Mouse (Mus musculus): Measurements from ENCODE around the gene Cd274. TPM values are rescaled to one million over a fixed set of nuclear protein-coding genes. Genes with fewer than 3 reads are reported as not detected.
"Not testable (repeated sequence)": the region's sequence is repeated elsewhere in the genome, so short reads cannot be mapped to it uniquely, and the experiment has no call there.

Cd274 gene
- polyA plus RNA-seq, 1 experiment from 2014 or later: 0.69 TPM

DNA sequence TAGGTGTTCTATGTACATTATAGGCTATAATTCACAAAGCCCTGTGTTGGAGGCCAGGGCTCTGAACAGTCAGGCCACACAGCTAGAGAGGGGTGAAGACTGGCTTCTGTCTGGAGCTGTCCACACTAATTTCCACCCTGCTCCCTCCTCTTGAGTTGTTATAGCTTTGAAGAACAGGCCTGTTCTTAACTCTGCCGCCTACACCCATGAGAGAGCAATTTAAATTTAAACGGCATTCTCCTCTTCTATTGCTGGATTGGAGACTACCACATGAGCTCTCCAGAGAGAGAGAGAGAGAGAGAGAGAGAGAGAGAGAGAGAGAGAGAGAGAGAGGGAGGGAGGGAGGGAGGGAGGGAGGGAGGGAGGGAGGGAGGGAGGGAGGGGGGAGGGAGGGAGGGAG, 38.1 kb downstream of the Cd274 start:
- Histone ChIP-seq H3K27me3 (replicated peaks) (no peaks in the 10 kb centered on the region), H3K9ac (no peak overlapping the region), H3K27ac (no peak overlapping the region), H3K4me1 (replicated peaks) (no peaks in the 10 kb centered on the region), H3K4me3 (replicated peaks) (no peak overlapping the region), H3K36me3 (no peaks in the 10 kb centered on the region), H3K9me3 (no peaks in the 10 kb centered on the region), H3K4me2 (replicated peaks) (no peak overlapping the region)
- 73% methylated on average over 2 of the region's 2 CpGs for WGBS
- no peak for ATAC-seq

DNA sequence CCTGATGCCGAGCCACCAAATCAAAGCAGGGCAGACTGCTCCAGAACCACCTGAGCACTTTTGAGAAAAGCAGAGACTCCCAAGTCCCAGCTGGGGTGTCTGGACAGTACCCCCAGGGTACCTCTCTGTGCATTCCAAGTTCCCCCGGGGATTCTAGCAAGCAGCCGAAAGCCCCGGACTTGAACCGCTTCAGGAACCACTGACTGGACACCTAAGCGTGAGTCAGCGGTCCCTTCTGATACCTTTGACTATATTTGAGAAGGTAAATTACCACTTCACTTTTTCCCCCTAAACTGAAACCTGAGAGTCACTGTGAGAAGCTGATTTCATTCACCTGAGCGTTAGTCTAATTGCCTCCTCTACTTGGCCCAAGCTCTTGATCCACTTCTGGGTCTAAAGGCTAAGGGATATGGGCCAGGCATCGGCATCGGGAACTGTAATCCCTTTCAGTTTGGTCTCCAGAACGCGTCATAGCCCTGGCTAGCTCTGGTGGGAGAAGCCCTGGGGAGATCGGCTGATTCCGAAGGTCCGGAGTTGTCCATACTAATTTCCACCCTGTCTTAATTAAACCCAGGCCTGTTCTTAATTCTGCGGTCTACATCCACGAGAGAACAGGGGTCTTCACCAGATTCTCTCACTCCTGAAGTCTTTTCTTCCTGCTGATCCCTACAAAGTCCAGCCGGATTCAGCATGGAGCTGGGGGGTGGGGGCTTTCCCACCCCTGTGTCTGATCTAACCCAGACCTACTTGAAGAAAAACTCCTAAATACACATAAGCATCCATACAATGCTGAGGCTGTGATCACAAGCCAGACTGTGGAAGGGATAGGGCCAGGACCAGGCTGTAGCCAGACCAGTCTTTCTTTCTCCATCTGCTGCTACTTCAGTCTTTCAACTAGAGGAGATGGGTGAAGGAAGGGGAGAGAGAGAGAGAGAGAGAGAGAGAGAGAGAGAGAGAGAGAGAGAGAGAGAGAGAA, 39.1 kb downstream of the Cd274 start:
- 86% methylated on average over 18 of the region's 18 CpGs for WGBS

GRCm38 (mm10) chr19:29410619-29411018, 43.4 kb downstream of the Cd274 start, which contains the start of gene Pdcd1lg2:
TSS of gene Pdcd1lg2 (plus strand) at chr19:29410919.
- no peak for ATAC-seq
- Histone ChIP-seq H3K4me2 (replicated peaks) (no peak within 1 kb of the TSS), H3K4me1 (replicated peaks) (no peaks in the 10 kb centered on the region; the same call in 1 of the 2 replicates), H3K9ac (no peak within 1 kb of the TSS), H3K4me3 (replicated peaks) (no peak within 1 kb of the TSS), H3K27me3 (replicated peaks) (no peaks in the 10 kb centered on the region), H3K9me3 (no peaks in the 10 kb centered on the region), H3K27ac (no peak within 1 kb of the TSS), H3K36me3 (no peaks in the 10 kb centered on the region)
- WGBS: 90% methylated on average over 4 of the region's 4 CpGs

More for the DNA sequence above, 39.1 kb downstream of the Cd274 start:
- ATAC-seq: no peak
- no peak overlapping the region for H3K27ac ChIP-seq
- H3K4me3 ChIP-seq (replicated peaks): no peak overlapping the region
- no peak overlapping the region for H3K9ac ChIP-seq
- no peaks in the 10 kb centered on the region for H3K4me1 ChIP-seq (replicated peaks)
- H3K27me3 ChIP-seq (replicated peaks): no peaks in the 10 kb centered on the region
- no peaks in the 10 kb centered on the region for H3K36me3 ChIP-seq
- no peak overlapping the region for H3K4me2 ChIP-seq (replicated peaks)
- H3K9me3 ChIP-seq: no peaks in the 10 kb centered on the region

- WGBS: 57% methylated on average over 6 of the region's 6 CpGs
- peak; percentile 71 for ATAC-seq
- H3K4me1 ChIP-seq (replicated peaks): no peaks in the 10 kb centered on the region; the same call in 1 of the 2 replicates
- no peak overlapping the region for H3K4me2 ChIP-seq (replicated peaks)
- H3K27me3 ChIP-seq (replicated peaks): no peaks in the 10 kb centered on the region
- no peak overlapping the region for H3K9ac ChIP-seq
- H3K4me3 ChIP-seq (replicated peaks): no peak overlapping the region
- H3K9me3 ChIP-seq: no peaks in the 10 kb centered on the region
- 0 out of 2 replicates have a peak overlapping the region, but pooled peaks have one; percentile 51 for H3K27ac ChIP-seq
- no peaks in the 10 kb centered on the region for H3K36me3 ChIP-seq
These were observed 45.5 kb downstream of the Cd274 start for GRCm38 (mm10) chr19:29412476-29413420.

- H3K4me2 ChIP-seq (replicated peaks): no peak overlapping the region
- H3K27ac ChIP-seq: no peak overlapping the region
- no peaks in the 10 kb centered on the region for H3K27me3 ChIP-seq (replicated peaks)
- ATAC-seq: no peak
- 87% methylated on average over 3 of the region's 3 CpGs for WGBS
- no peak overlapping the region for H3K4me3 ChIP-seq (replicated peaks)
- no peaks in the 10 kb centered on the region for H3K9me3 ChIP-seq
- H3K36me3 ChIP-seq: no peaks in the 10 kb centered on the region
- no peaks in the 10 kb centered on the region; the same call in 1 of the 2 replicates for H3K4me1 ChIP-seq (replicated peaks)
- no peak overlapping the region for H3K9ac ChIP-seq
These were observed 47.3 kb downstream of the Cd274 start for GRCm38 (mm10) chr19:29414513-29414912.

- H3K27ac ChIP-seq; H3K9ac ChIP-seq; ATAC-seq; H3K4me3 ChIP-seq (replicated peaks); H3K4me1 ChIP-seq (replicated peaks); H3K4me2 ChIP-seq (replicated peaks); H3K36me3 ChIP-seq; H3K27me3 ChIP-seq (replicated peaks); H3K9me3 ChIP-seq: not testable (repeated sequence)
These were observed 47.7 kb downstream of the Cd274 start for GRCm38 (mm10) chr19:29414917-29415316.

DNA sequence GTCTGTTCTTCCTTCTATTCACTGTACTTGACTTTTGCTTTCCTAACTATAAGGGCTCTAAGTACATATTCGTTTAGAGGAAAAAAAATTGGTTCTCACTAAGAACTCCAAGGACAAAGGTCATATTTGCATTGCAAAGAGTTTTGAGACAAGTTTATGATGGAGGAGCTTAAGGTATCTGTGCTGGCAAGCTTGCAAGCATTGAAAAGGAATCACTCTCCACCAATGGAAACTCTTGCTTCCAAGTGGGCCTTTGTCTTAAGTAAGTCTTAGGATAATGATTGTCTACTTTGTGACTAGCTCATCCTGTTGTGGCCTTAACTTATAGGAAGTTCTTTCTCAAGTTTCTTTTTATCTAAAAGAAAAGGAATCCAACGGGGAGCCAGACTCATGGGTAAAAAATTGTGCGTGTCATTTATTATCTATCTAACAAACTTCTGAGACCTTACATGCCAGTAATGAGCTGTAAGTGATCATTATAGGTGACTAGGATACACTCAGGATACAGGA, 49.2 kb downstream of the Cd274 start:
- 51% methylated on average over 3 of the region's 3 CpGs for WGBS
- H3K27me3 ChIP-seq (replicated peaks): no peaks in the 10 kb centered on the region
- H3K9ac ChIP-seq: no peak overlapping the region
- H3K27ac ChIP-seq: no peak overlapping the region
- no peaks in the 10 kb centered on the region for H3K9me3 ChIP-seq
- no peak overlapping the region for H3K4me3 ChIP-seq (replicated peaks)
- no peaks in the 10 kb centered on the region; the same call in 1 of the 2 replicates for H3K4me1 ChIP-seq (replicated peaks)
- H3K36me3 ChIP-seq: no peaks in the 10 kb centered on the region
- no peak overlapping the region for H3K4me2 ChIP-seq (replicated peaks)
- ATAC-seq: peak; percentile 80

DNA sequence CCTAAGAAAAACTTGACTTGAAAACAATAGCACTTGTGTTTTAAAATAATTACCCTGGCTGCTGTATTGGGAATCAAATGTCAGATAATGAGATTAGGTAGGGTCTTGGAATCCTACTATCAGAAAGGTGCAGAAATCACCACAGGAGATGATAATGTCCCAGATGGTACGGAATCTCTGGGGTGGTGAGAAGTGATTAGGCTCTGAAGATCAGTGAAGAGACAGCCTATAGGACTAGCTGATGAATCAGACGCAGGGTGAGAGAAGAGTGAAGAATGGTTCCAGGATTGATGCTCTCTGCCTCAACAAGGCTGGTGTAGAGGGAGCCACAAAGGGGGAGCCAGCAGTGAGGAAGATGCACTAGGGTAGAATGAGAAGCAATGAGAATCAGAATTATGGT, 49.9 kb downstream of the Cd274 start:
- Histone ChIP-seq H3K36me3 (no peaks in the 10 kb centered on the region), H3K4me1 (replicated peaks) (no peaks in the 10 kb centered on the region; the same call in 1 of the 2 replicates), H3K27ac (no peak overlapping the region), H3K9ac (no peak overlapping the region), H3K4me2 (replicated peaks) (no peak overlapping the region), H3K27me3 (replicated peaks) (no peaks in the 10 kb centered on the region), H3K4me3 (replicated peaks) (no peak overlapping the region), H3K9me3 (no peaks in the 10 kb centered on the region)
- 73% methylated on average over 2 of the region's 2 CpGs for WGBS
- ATAC-seq: no peak

- no peak overlapping the region for H3K4me2 ChIP-seq (replicated peaks)
- H3K4me1 ChIP-seq (replicated peaks): no peaks in the 10 kb centered on the region
- 69% methylated on average over 2 of the region's 2 CpGs for WGBS
These were observed 50.6 kb downstream of the Cd274 start for GRCm38 (mm10) chr19:29417894-29418293.

DNA sequence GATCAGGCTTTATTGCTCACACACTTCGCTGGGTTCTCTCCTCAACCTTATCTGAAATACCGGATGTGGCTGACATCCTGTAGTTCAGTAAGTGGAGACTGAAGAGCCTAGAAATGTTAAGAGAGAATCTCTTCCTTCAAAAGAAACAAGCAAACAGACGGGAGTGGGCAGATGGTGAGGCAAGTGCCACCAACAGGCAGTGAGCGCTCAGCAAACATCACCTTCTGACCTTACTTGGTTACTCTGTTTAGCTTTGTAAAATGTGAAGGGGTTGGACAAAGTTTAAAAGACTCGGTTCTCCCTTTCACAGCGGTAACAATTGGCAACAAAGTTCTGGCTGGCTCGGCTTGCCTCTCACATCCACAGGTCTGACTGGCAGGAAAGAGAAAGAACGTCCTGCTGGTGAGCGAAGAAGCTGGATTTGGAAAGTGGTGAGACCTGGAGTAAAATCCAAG, 51.4 kb downstream of the Cd274 start:
- Histone ChIP-seq H3K9me3 (no peaks in the 10 kb centered on the region), H3K27ac (no peak overlapping the region), H3K4me3 (replicated peaks) (no peak overlapping the region), H3K4me2 (replicated peaks) (0 out of 2 replicates have a peak overlapping the region, but pooled peaks have one; percentile 2), H3K27me3 (replicated peaks) (no peaks in the 10 kb centered on the region), H3K9ac (no peak overlapping the region), H3K4me1 (replicated peaks) (no peaks in the 10 kb centered on the region), H3K36me3 (no peaks in the 10 kb centered on the region)
- ATAC-seq: 0 out of 2 replicates have a peak, but pooled peaks have one; percentile 16
- 27% methylated on average over 9 of the region's 9 CpGs for WGBS

More at GRCm38 (mm10) chr19:29417894-29418293, 50.6 kb downstream of the Cd274 start:
- H3K27ac ChIP-seq: no peak overlapping the region
- H3K36me3 ChIP-seq: no peaks in the 10 kb centered on the region
- no peaks in the 10 kb centered on the region for H3K9me3 ChIP-seq
- no peaks in the 10 kb centered on the region for H3K27me3 ChIP-seq (replicated peaks)
- H3K9ac ChIP-seq: no peak overlapping the region
- H3K4me3 ChIP-seq (replicated peaks): no peak overlapping the region
- no peak for ATAC-seq

GRCm38 (mm10) chr19:29419506-29419905, 52.3 kb downstream of the Cd274 start:
- ATAC-seq: no peak
- no peaks in the 10 kb centered on the region for H3K4me1 ChIP-seq (replicated peaks)
- no peak overlapping the region for H3K4me2 ChIP-seq (replicated peaks)
- H3K4me3 ChIP-seq (replicated peaks): no peak overlapping the region
- H3K36me3 ChIP-seq: no peaks in the 10 kb centered on the region
- H3K27ac ChIP-seq: no peak overlapping the region
- WGBS: 59% methylated on average over 3 of the region's 3 CpGs
- no peaks in the 10 kb centered on the region for H3K27me3 ChIP-seq (replicated peaks)
- H3K9me3 ChIP-seq: no peaks in the 10 kb centered on the region
- H3K9ac ChIP-seq: no peak overlapping the region

DNA sequence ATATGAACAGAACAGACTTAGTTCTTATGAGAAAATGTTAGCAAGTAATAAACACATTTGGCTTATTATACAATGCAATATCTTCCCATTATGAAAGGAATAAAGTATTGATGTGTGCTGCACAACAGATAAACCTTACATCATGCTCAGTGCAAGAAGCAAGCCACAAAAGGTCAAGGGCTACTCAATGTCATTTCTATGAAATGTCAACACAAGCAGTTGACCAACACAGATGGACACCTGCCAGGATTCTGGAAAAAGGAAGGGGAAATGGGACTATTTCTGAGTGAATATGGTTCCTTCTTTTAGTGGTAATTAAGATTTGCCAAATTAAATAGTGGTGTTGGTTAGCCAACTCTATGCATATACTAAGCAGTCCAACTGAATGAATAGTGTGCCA, 52.7 kb downstream of the Cd274 start:
- H3K27me3 ChIP-seq (replicated peaks): no peaks in the 10 kb centered on the region
- H3K27ac ChIP-seq: no peak overlapping the region
- no peaks in the 10 kb centered on the region for H3K4me1 ChIP-seq (replicated peaks)
- H3K36me3 ChIP-seq: no peaks in the 10 kb centered on the region
- no peak overlapping the region for H3K4me2 ChIP-seq (replicated peaks)
- ATAC-seq: no peak
- no peak overlapping the region for H3K4me3 ChIP-seq (replicated peaks)
- H3K9ac ChIP-seq: no peak overlapping the region
- no peaks in the 10 kb centered on the region for H3K9me3 ChIP-seq

All from intestine, embryonic 15.5 days (tissue).